Mouse (Mus musculus) embryonic fibroblast, embryonic 13.5 days (primary cell): ENCODE data around the gene Nab2. TPM values are rescaled to one million over a fixed set of nuclear protein-coding genes. Genes with fewer than 3 reads are reported as not detected.

ENCODE experiments used
- H3K27ac ChIP-seq: 2 replicates; pipeline ENCODE4 v1.5.1; 2012; ENCODE audit warnings: low read length, control low read depth, inconsistent platforms; ENCODE audit not compliant: insufficient read depth
- H3K4me1 ChIP-seq: 2 replicates; pipeline ENCODE4 v1.6.1; 2011; ENCODE audit warnings: low read length; ENCODE audit not compliant: control insufficient read depth, insufficient read depth
- H3K4me3 ChIP-seq: 2 replicates; pipeline ENCODE4 v1.5.1; 2011; ENCODE audit warnings: mild to moderate bottlenecking, control low read depth, low read length; ENCODE audit not compliant: insufficient read depth
- CTCF ChIP-seq: IDR thresholded peaks from 2 replicates; pipeline ENCODE4 v1.5.1; 2011; ENCODE audit warnings: mild to moderate bottlenecking, control low read depth, low read length, moderate library complexity, borderline replicate concordance; ENCODE audit not compliant: insufficient read depth
- POLR2A ChIP-seq: IDR thresholded peaks from 2 replicates; pipeline ENCODE4 v1.6.1; 2011; ENCODE audit warnings: low read depth, mild to moderate bottlenecking, control low read depth, low read length, moderate library complexity
- polyA plus RNA-seq: library from polyadenylated mRNA; stranded (reverse); fragments of >200 nt; gene quantifications from 2 replicates; pipeline ENCODE4 v1.2.4, GENCODE M21; 2011; ENCODE audit warnings: low read depth; ENCODE audit not compliant: missing spikeins, insufficient read length

Nab2 gene
- polyA plus RNA-seq, 1 experiment = 69.7 TPM

DNA sequence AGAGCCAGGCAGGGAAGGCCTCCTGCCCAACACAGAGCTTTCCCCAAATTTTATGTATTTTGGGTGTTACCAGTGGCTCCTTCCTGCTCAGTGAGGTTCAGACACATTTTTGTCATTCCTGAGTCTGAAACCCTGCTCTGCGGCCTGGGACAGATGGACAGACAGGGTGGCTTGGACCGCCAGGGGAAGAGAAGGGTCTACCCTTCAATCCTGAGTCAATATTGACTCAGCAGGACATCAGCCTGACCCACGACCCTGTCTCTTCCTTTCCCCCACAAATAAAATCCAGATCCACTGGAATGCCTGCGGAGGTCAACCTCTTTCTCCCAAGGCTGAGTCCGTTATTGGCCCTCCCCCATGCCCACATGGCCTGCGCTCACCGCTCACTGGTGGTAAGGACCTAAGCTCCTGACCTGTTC lies 52.1 kb downstream of the Nab2 start:
- Histone ChIP-seq H3K4me1 (peaks cover 24% of the 10 kb centered on the region), H3K4me3 (no peak overlapping the region), H3K27ac (peak overlapping the region; percentile 97)
- TF ChIP-seq POLR2A (no peak), CTCF (no peak)

- H3K4me1 ChIP-seq = peaks cover 24% of the 10 kb centered on the region
- TF ChIP-seq POLR2A (no peak), CTCF (no peak)
- H3K4me3 ChIP-seq = no peak overlapping the region
Measured at GRCm38 (mm10) chr10:127615591-127615990, 52.8 kb downstream of the Nab2 start.

DNA sequence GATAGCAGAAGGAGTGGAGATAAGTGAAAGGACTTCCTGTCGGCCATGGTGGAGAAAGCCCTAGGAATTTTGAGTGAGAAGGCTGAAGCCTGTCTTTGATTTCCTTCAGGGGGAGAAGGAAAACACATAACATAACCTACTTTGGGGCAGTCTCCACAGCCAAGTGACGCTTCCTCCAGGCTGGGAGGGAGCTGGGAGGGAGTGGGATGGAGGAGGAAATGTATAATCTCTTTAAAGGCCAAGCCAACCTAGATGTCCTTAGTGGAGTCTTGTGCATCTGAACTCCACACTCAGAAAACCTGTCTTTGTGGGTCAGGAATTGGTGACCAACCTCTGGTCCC lies 53.4 kb downstream of the Nab2 start:
- TF ChIP-seq CTCF (no peak), POLR2A (no peak)
- no peak overlapping the region for H3K4me3 ChIP-seq

More at GRCm38 (mm10) chr10:127615591-127615990, 52.8 kb downstream of the Nab2 start:
- peak overlapping the region; percentile 97 for H3K27ac ChIP-seq

DNA sequence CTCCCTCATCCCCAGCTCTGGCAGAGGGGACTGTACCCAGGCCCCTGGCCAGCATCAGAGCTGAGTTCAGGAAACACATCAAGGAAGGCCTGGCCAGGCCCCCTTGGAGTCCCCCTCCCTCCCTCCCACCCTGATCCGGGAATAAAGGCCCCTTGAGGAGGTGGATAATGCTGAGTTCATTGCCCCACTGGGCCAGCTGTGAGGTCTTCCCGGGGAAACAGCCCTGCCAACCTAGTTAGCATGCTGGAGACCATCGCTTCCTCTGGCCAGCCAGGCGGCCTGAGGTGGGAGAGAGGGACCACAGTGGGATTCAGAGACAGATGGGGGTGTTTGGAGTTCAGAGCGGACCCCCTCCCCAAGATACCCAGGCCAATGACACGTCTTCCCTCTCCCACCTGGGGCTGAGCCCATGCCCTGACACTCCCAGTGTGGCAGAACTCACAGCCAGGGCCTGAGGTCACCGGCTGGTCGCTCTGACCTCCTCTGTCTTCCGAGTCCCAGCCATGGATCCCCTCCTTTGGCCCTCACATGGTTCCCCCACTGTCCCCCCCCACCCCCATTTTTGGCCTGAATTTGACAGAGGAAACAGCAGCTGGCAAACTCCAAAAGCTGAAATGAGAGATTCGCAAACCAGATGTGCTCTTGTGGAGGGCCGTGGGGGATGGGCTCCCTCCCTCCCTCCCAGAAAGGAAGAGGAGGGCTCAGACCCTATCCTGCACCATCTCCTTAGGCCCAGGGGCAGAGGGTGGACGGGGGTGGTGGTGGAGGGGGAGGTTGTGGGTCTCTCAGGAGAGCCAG lies 53.9 kb downstream of the Nab2 start:
- Histone ChIP-seq H3K4me3 (no peak overlapping the region), H3K4me1 (peaks cover 32% of the 10 kb centered on the region), H3K27ac (peak overlapping the region; percentile 97)
- TF ChIP-seq CTCF (no peak), POLR2A (0 out of 2 replicates have a peak, but pooled peaks have one; percentile 7)

More for the DNA sequence above, 53.4 kb downstream of the Nab2 start:
- Histone ChIP-seq H3K4me1 (peaks cover 27% of the 10 kb centered on the region), H3K27ac (peak overlapping the region; percentile 97)

- H3K4me3 ChIP-seq = no peak overlapping the region
- peaks cover 36% of the 10 kb centered on the region for H3K4me1 ChIP-seq
Measured at GRCm38 (mm10) chr10:127612079-127612775, 56.1 kb downstream of the Nab2 start.

More at GRCm38 (mm10) chr10:127612079-127612775, 56.1 kb downstream of the Nab2 start:
- TF ChIP-seq CTCF (no peak), POLR2A (no peak)
- no peak overlapping the region for H3K27ac ChIP-seq

Other genes with a start within 250 kb of the Nab2 start
- 3.9 TPM in 2 replicates for gene Stac3, start 166.9 kb downstream of the Nab2 start, polyA plus RNA-seq
- 1.4 and 3.4 TPM in 2 replicates for gene Ndufa4l2, start 153.6 kb downstream of the Nab2 start, polyA plus RNA-seq
- gene Shmt2, start 146.1 kb downstream of the Nab2 start, polyA plus RNA-seq = 147 and 169 TPM in 2 replicates
- 1.1 and 1.8 TPM in 2 replicates for gene Nxph4, start 134.0 kb downstream of the Nab2 start, polyA plus RNA-seq
- 387 and 453 TPM in 2 replicates for gene Lrp1, start 47.4 kb downstream of the Nab2 start, polyA plus RNA-seq
- gene Stat6, start 25.6 kb downstream of the Nab2 start, polyA plus RNA-seq = 55.1 and 55.8 TPM in 2 replicates
- gene Nemp1, start 1.7 kb downstream of the Nab2 start, polyA plus RNA-seq = 8.5 and 10.6 TPM in 2 replicates
- gene Myo1a, start 36.6 kb upstream of the Nab2 start, polyA plus RNA-seq = 0.51 TPM in 1 of 2 replicates, not detected in the other
- not detected in 2 replicates for gene Tac2, start 55.9 kb upstream of the Nab2 start, polyA plus RNA-seq
- gene Zbtb39, start 71.0 kb upstream of the Nab2 start, polyA plus RNA-seq = 5.4 and 5.8 TPM in 2 replicates
- gene Gpr182, start 83.2 kb upstream of the Nab2 start, polyA plus RNA-seq = not detected in 2 replicates
- gene Rdh1, start 91.2 kb upstream of the Nab2 start, polyA plus RNA-seq = 0.17 and 0.30 TPM in 2 replicates
- not detected in 2 replicates for gene Rdh16f1, start 91.2 kb upstream of the Nab2 start, polyA plus RNA-seq
- gene Rdh9, start 107.8 kb upstream of the Nab2 start, polyA plus RNA-seq = 0.76 and 0.78 TPM in 2 replicates
- 0.18 TPM in 1 of 2 replicates, not detected in the other for gene Rdh16, start 132.6 kb upstream of the Nab2 start, polyA plus RNA-seq
- not detected in 2 replicates for gene Rdh19, start 181.4 kb upstream of the Nab2 start, polyA plus RNA-seq
- gene Rdh16f2, start 197.9 kb upstream of the Nab2 start, polyA plus RNA-seq = not detected in 2 replicates
- gene Rdh7, start 220.2 kb upstream of the Nab2 start, polyA plus RNA-seq = not detected in 2 replicates
- not detected in 2 replicates for gene Sdr9c7, start 229.9 kb upstream of the Nab2 start, polyA plus RNA-seq